Mouse (Mus musculus) liver, embryonic 16.5 days (tissue): ENCODE data around the gene Ssx2ip. TPM values are rescaled to one million over a fixed set of nuclear protein-coding genes. Genes with fewer than 3 reads are reported as not detected.

Source experiments
- ATAC-seq: fragments of 200-750 bp; cut with Nextera tagmentation; 2 replicates; pipeline ENCODE4 v1.8.0; 2017; ENCODE audit warnings: low read depth, mild to moderate bottlenecking, moderate number of reproducible peaks, moderate library complexity
- H3K27ac ChIP-seq: fragments of 300-500 bp; sonication (generic); 2 replicates; pipeline ENCODE4 v1.5.1; 2014; ENCODE audit warnings: mild to moderate bottlenecking, low read length
- H3K27me3 ChIP-seq: fragments of 300-500 bp; sonication (generic); 2 replicates; pipeline ENCODE4 v1.6.1; 2014; ENCODE audit warnings: low read depth, low read length, mixed read lengths; ENCODE audit not compliant: control insufficient read depth, insufficient read depth
- H3K36me3 ChIP-seq: fragments of 300-500 bp; sonication (generic); 2 replicates; pipeline ENCODE4 v1.6.1; 2014; ENCODE audit warnings: mild to moderate bottlenecking; ENCODE audit not compliant: control insufficient read depth, insufficient read depth
- H3K4me1 ChIP-seq: fragments of 300-500 bp; sonication (generic); 2 replicates; pipeline ENCODE4 v1.6.1; 2014; ENCODE audit warnings: low read depth, low read length, mixed read lengths; ENCODE audit not compliant: control insufficient read depth
- H3K4me2 ChIP-seq: fragments of 300-500 bp; sonication (generic); 2 replicates; pipeline ENCODE4 v1.6.1; 2014; ENCODE audit warnings: low read depth, low read length, mixed read lengths
- H3K4me3 ChIP-seq: fragments of 300-500 bp; sonication (generic); 2 replicates; pipeline ENCODE4 v1.5.1; 2014; ENCODE audit warnings: low read depth, mild to moderate bottlenecking, low read length
- H3K9ac ChIP-seq: fragments of 300-500 bp; sonication (generic); 2 replicates; pipeline ENCODE4 v1.6.1; 2014; ENCODE audit warnings: low read depth, low read length
- H3K9me3 ChIP-seq: fragments of 300-500 bp; sonication (generic); replicated peaks from 2 replicates; pipeline ENCODE4 v1.6.1; 2016; ENCODE audit warnings: low read length; ENCODE audit not compliant: control insufficient read depth
- WGBS: fragments of 180-500 bp; shearing (Covaris S2); extraction: QIAGEN DNeasy Blood & Tissue Kit; methylation state at CpG from one replicate; pipeline ENCODE4 v1.1.7; 2014; ENCODE audit not compliant: insufficient replicate concordance; 5-methylcytosine and 5-hydroxymethylcytosine counted together
- microRNA-seq: library from miRNA; unstranded; fragments of <30 nt; microRNA quantifications from one replicate; pipeline ENCODE4, GENCODE M21; 2016
- polyA plus RNA-seq: library from polyadenylated mRNA; unstranded; fragments of >200 nt; fragmentation: Nextera tagmentation; extraction: Ambion mirVana; gene quantifications from 2 replicates; pipeline ENCODE4 v1.2.1, GENCODE M21; 2015

Gene Ssx2ip
- polyA plus RNA-seq, 1 experiment from 2014 or later: 60.7 TPM

DNA sequence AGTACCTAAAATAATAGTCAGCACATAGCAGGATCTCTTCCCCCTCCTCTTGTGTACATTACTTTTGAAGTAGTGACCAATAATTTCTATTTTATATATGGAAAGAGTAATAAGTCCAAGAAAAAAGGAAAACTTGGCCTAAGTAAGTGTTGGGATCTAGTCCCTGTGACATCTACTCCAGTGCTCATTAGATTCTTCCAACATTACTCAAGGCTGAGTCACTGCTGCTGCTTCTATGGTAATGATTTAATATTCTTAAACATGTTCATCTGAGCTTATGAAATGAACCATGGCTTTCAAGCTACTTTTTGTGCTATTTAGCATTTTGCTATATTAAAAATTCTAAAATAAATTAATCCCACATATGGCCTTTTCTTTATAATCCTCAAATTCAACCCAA is 69.3 kb downstream of the Ssx2ip start:
- no peak overlapping the region for H3K4me2 ChIP-seq
- no peaks in the 10 kb centered on the region for H3K27me3 ChIP-seq
- H3K4me1 ChIP-seq: no peaks in the 10 kb centered on the region
- H3K9ac ChIP-seq: no peak overlapping the region
- H3K36me3 ChIP-seq: no peaks in the 10 kb centered on the region
- H3K9me3 ChIP-seq: no peaks in the 10 kb centered on the region
- no peak overlapping the region for H3K27ac ChIP-seq
- H3K4me3 ChIP-seq: no peak overlapping the region
- ATAC-seq: no peak

DNA sequence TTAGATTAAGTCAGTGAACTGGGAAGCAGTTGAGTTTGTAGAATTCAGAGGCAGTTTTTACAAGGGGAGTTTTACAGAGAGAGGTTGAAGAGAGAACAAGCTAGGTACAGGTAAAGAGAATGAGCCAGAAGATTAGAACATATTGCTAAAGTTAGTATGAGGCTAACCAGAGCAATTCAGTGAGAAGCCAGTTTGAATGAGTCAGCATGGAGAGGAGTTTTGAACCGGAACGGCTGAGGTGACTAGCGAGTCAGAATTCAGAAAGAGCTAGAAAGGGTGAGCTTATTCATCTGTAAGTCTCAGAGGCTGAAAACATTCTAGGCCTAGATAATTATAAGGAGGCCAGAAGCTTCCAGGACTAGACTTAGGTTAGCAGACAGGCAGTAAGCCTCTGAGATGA is 70.0 kb downstream of the Ssx2ip start:
- WGBS: 81% methylated on average over 3 of the region's 3 CpGs
- no peaks in the 10 kb centered on the region for H3K27me3 ChIP-seq
- no peak for ATAC-seq
- H3K36me3 ChIP-seq: no peaks in the 10 kb centered on the region
- H3K9me3 ChIP-seq: no peaks in the 10 kb centered on the region
- H3K4me2 ChIP-seq: no peak overlapping the region
- no peak overlapping the region for H3K9ac ChIP-seq
- H3K4me3 ChIP-seq: no peak overlapping the region
- H3K27ac ChIP-seq: no peak overlapping the region
- no peaks in the 10 kb centered on the region for H3K4me1 ChIP-seq

DNA sequence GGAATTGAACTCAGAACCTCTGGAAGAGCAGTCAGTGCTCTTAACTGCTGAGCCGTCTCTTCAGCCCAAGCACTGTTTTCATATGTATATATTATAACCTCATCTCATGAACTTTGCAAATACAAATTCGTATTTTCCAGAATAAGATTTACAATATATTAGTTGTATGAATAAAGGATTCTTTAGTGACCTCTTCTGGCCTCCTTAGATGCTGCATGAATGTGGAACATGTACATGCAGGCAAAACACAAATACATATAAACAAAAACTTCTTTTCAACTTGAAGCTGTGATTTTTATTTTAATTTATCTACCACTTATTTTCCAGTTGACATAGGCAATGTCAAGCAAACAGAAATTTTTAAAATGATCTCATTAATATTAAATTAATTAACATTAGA is 77.6 kb downstream of the Ssx2ip start:
- 61% methylated on average over 2 of the region's 2 CpGs for WGBS
- Histone ChIP-seq H3K4me1 (no peaks in the 10 kb centered on the region), H3K9ac (no peak overlapping the region), H3K36me3 (no peaks in the 10 kb centered on the region), H3K4me2 (no peak overlapping the region), H3K9me3 (no peaks in the 10 kb centered on the region), H3K4me3 (no peak overlapping the region), H3K27me3 (no peaks in the 10 kb centered on the region), H3K27ac (no peak overlapping the region)
- no peak for ATAC-seq

DNA sequence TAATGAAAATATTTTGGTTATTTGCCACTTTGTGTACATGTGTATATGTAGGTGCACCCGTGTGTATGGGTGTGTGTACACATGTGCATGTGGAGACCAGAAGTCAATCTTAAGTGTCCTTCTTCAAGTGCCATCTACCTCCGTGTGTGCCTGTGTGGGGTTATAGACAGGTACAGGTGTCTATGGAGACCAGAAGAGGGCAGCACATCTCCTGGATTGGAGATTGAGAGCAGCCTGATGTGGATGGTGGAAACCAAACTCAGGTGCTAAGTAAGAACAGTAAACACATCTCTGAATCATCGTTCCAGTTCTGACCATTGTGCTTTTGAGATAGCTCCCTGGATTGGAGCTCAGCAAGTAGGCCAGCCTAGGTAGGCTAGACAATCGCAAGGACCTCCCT is 82.0 kb downstream of the Ssx2ip start:
- H3K4me2 ChIP-seq: no peak overlapping the region
- no peaks in the 10 kb centered on the region for H3K4me1 ChIP-seq
- no peaks in the 10 kb centered on the region for H3K27me3 ChIP-seq
- H3K27ac ChIP-seq: no peak overlapping the region
- no peak overlapping the region for H3K4me3 ChIP-seq
- 66% methylated on average over 4 of the region's 4 CpGs for WGBS
- H3K9me3 ChIP-seq: no peaks in the 10 kb centered on the region
- no peak for ATAC-seq
- no peak overlapping the region for H3K9ac ChIP-seq
- H3K36me3 ChIP-seq: no peaks in the 10 kb centered on the region

Small RNAs within 50 kb of the gene (microRNA-seq; reads per million reads assigned to microRNA genes)
- gene Gm22901: not detected

Other genes with a start within 250 kb of the Ssx2ip start
- gene Lpar3, start 183.7 kb upstream of the Ssx2ip start, polyA plus RNA-seq: 0.06 TPM in 1 of 2 replicates, not detected in the other
- 6.2 and 7.2 TPM in 2 replicates for gene Ctbs, start 45.2 kb downstream of the Ssx2ip start, polyA plus RNA-seq
- gene Spata1, start 95.1 kb downstream of the Ssx2ip start, polyA plus RNA-seq: 1.0 and 1.1 TPM in 2 replicates
- 573 and 596 TPM in 2 replicates for gene Gng5, start 95.2 kb downstream of the Ssx2ip start, polyA plus RNA-seq
- gene Rpf1, start 116.8 kb downstream of the Ssx2ip start, polyA plus RNA-seq: 24.6 and 25.0 TPM in 2 replicates
- 97.0 and 121 TPM in 2 replicates for gene Uox, start 165.8 kb downstream of the Ssx2ip start, polyA plus RNA-seq
- gene Dnase2b, start 211.0 kb downstream of the Ssx2ip start, polyA plus RNA-seq: 4.4 and 4.8 TPM in 2 replicates
- not detected in 2 replicates for gene 4930503B20Rik, start 246.7 kb downstream of the Ssx2ip start, polyA plus RNA-seq